Mouse (Mus musculus): Measurements from ENCODE around the gene Xaf1.

The Xaf1 gene

GRCm38 (mm10) chr11:72361385-72362346, 60.2 kb downstream of the Xaf1 start:
- ATAC-seq (ENCODE audit: low TSS enrichment), result peak; percentile 93

- ATAC-seq (ENCODE audit: low TSS enrichment), result no peak
Measured at GRCm38 (mm10) chr11:72362347-72362741, 60.9 kb downstream of the Xaf1 start, which contains the start of gene Tekt1. Gene Tekt1, minus strand, starts transcription at chr11:72362442.

All from frontal cortex, adult (tissue).